Mouse (Mus musculus): ENCODE data around the gene 6430548M08Rik.

- TF ChIP-seq CTCF (IDR thresholded peaks at IDR 0.05) (no peak), EP300 (IDR thresholded peaks at IDR 0.05; ENCODE audit: insufficient read depth, low read depth, low read length) (no peak)
These were observed 49.4 kb downstream of the 6430548M08Rik start for GRCm38 (mm10) chr8:120163376-120163775.

Data from heart, adult 2 months (tissue).